Mouse (Mus musculus) lung, adult 18-20 months (tissue): Measurements from ENCODE around the gene Myadm.
"Not testable (repeated sequence)": the region's sequence is repeated elsewhere in the genome, so short reads cannot be mapped to it uniquely, and the experiment has no call there.

Source experiments
- DNase-seq, 2 experiments: peaks; one replicate each; pipeline ENCODE4 v3.0.0; 2022; ENCODE audit warnings: mixed read lengths in 2 of 2

The Myadm gene

DNA sequence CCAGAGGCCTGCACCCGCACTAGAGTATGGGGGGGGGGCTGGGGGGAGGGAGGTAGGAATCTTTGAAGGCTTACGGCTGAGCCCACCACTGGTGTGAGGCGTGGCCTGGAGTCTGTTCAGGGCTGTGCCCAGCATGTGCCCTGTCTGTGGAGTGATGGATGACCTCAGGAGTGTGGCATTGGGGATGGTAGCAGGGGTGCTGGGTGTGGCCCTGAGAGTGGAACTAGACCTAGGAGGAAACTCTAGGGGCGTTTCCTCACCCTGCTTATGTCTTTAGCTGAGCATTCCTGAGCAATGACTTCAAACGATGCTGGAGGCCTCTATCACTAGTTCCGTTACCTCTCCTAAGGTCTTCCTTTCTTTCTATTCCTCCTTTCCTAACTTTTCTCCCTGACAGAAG, 2.3 kb downstream of the Myadm start:
- peak; percentile 72 to 84 for DNase-seq

GRCm38 (mm10) chr7:3291764-3292163, 2.9 kb downstream of the Myadm start:
- no peak for DNase-seq

GRCm38 (mm10) chr7:3292271-3292670, 3.4 kb downstream of the Myadm start:
- DNase-seq, result not testable (repeated sequence)

- peak; percentile 98 to 99 for DNase-seq
These were observed 3.9 kb downstream of the Myadm start for GRCm38 (mm10) chr7:3292791-3293190.

DNA sequence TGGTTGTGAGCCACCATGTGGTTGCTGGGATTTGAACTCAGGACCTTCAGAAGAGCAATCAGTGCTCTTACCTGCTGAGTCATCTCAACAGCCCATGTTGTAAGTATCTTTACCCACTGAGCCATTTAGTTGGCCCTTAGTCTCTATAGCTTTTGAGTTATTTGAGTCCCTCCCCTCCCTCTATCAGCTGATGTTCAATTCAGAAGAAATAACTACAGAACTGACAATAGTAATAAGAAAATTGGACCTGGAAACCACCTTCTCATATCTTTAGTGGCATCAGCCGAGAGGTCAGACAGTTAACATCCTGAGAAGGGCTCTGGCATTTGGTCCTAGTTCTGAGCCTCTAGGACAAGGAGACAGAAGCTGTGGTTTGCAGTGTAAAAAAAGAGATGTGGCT, 5.9 kb downstream of the Myadm start:
- no peak for DNase-seq

DNA sequence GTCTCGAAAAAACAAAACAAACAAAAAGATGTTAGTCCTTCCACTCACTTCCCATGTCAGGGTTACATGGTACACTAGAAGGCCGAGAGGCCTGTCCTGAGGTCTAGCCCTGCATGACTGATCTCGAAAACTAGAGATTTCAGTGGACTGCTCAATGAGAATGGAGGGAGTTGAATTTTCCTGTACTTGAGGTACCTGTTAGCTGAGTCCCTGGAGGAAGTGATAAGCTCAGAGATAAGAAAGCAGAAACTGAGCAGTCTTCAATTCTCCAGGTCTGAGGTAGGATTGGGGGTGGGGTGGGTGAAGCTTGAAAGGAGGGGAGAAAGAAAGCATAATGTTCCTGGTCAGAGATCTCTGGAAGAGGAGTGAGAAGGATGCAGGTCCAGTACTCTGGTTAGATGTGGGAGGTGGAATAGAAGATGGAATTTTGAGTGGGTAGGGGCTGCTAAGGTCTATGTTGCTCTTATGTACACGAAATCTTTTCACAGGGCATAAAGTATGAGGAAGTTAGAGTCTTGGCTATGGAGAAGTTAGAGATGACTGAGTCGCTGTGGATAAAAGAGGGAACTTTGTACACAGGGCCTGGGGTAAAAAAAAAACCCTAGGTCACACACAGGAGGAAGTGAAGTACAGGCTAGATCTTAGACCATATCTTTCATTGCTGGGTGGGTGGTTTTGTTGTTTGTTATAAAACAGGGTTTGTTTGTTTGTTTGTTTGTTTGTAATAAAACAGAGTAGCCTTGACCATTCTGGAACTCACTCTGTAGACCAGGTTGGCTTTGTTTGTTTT, 6.6 kb downstream of the Myadm start:
- DNase-seq, result no peak

GRCm38 (mm10) chr7:3296711-3297110, 7.8 kb downstream of the Myadm start:
- no peak for DNase-seq

- DNase-seq, result peak; percentile 33 to 53
These were observed 11.2 kb downstream of the Myadm start for GRCm38 (mm10) chr7:3299941-3300617.

DNA sequence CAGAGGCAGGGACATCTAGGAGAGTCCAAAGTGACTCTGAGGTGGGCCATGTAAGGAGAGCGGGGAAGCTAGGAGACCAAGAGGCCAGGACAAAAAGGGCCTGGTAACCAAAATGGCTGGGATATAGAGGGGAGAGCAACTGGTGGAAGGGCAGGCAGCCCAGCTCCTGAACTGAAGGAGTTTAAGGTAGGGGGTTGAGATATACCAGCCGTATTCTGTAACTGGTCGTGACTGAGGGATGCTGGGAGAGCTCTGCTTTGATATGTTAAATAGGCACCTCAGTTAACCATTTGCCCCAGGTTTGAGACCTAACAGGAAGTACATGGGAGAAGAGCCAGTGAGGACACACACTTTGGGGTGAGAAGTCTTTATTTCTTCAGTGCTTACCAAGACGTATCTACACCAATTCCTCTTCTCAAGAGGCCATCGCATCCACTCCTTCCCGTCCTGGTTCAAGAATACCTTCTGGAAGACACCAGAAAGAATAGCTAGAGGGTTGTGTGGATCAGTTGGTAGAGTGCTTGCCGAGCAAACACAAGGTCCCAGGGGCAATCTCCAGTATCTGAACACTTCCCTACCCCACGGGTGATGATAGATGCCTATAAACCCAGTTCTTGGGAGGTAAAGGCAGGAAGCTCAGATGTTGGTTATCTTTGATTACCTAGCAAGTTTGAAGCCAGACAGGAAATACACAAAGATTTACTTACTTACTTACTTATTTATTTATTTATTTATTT, 12.2 kb downstream of the Myadm start:
- DNase-seq, result no peak

- DNase-seq, result no peak
These were observed 13.0 kb downstream of the Myadm start for GRCm38 (mm10) chr7:3301628-3302555.

- no peak for DNase-seq
These were observed 13.8 kb downstream of the Myadm start for GRCm38 (mm10) chr7:3302556-3303275.

- peak in 1 of 2 experiments; percentile 36 for DNase-seq
These were observed 14.4 kb downstream of the Myadm start for GRCm38 (mm10) chr7:3303276-3303781.

- no peak for DNase-seq
These were observed 14.9 kb downstream of the Myadm start for GRCm38 (mm10) chr7:3303789-3304188.

DNA sequence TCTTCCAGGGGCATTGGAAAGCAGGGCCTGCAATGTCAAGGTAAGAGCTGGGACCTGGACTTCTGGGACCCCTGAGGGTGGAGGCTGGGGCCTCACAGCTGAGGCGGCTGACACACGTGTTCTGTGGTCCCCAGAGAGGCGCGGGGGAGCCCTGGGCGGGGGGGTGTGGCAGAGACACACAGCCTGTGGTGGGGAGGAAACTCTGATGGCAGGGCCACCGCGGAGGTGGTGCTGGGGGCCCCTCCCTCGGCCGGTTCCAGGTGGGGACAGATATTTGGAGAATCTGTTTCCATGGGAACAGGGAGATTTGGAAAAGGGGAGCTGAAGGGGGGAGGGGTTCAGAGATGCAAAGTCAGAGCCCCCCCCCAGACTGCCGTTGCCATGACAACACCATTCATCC, 15.4 kb downstream of the Myadm start:
- no peak for DNase-seq

- DNase-seq, result no peak
These were observed 17.5 kb downstream of the Myadm start for GRCm38 (mm10) chr7:3306400-3306799.

- DNase-seq, result no peak
These were observed 19.8 kb downstream of the Myadm start for GRCm38 (mm10) chr7:3308646-3309045.

DNA sequence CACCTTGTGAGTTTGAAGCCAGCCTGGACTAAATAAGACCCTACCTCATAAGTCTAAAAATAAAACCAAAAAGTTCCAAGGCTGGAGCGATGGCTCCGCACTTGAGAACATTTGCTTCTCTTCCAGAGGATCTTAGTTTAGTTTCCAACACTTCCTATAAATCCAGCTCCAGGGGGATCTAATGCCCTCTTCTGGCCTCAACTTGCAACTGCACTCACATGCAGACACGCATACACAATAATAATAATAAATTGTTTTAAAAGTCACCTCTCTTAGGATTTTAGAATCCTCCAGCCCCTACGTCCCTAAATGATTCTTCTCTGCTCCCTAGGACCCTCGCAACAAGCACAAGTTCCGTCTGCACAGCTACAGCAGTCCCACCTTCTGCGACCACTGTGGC, 21.4 kb downstream of the Myadm start:
- DNase-seq, result no peak

GRCm38 (mm10) chr7:3313571-3313970, 24.7 kb downstream of the Myadm start:
- DNase-seq, result no peak

DNA sequence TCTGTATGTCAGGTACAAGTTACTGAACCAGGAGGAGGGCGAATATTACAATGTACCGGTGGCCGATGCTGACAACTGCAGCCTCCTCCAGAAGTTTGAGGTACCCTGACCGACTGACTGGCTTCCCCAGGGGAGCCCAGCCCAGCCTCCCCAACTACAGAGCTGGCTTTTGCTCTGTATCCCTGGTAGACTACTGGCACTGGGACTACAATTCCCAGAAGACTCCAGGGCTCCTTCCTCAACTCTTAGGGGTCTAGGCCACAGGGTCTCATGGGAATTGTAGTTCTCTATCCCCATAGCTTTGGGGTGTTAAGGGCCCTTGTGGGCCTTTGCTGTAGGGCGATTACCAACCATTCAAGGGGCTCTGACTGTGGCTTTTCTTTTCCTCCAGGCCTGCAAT, 25.2 kb downstream of the Myadm start:
- no peak for DNase-seq

DNA sequence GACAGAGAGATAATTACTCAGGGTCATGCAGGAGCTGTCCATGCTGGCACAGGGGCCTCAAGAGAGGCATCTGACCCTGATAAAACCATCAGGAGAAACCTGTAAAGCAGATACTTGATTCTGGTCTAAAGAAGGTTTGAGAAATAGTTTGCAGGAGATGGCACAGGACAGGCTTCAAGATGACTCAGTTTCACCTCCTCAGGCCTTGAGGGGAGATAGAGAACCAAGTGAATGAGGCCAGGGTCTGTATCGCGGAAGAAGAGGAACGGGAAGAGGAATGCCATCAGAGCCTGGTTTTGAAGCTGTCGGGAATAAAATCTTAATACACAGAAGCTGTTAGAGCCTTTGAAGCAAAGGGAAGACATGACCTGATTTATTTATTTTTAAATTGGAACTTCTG, 28.8 kb downstream of the Myadm start:
- no peak for DNase-seq

DNA sequence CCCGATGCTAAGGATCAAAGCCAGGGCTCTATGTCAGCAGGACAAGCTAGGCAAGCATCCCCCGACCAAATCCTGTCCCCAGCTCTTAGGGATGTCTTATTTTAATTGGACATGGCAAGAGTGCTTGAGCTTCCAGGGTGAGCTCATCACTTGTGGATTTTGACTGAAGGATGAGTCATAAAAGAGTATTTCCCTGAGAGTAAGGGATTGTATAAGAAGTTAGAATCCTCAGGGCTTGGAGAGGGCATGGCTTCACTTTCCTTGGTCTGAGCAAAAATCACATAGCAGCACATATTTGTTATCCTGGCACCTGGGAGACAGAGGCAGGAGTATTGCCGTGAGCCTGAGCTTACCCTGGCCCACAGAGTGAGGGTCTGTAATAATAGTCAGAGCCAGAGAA, 32.0 kb downstream of the Myadm start:
- DNase-seq, result no peak

DNA sequence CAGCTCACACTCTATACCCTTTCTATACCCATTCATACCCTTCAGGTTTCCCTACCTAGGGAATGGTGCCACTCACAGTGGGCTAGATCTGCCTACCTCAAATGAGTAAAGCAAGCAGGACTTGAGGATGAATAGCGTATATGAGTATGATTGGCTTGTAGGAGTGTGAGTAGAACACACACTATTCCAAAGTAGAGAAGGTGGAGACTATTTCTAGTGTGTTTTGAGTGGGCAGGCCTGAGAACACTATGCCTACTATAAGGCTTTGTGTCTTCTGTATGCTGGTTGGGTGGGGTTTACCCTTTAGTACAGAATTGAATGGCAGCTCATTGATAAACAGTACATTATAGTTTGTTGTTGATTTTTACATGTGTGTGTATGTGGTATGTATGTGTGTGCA, 34.9 kb downstream of the Myadm start:
- DNase-seq, result no peak
